Mouse (Mus musculus) limb, embryonic 14.5 days (tissue): ENCODE measurements at regions not wholly inside any gene's neighbourhood (a gene's known extent, or its start where the extent isn't known, plus 50 kb on each side); places are given as distances from the start of the nearest gene placed in this dataset.

Experiments used
- ATAC-seq: fragments of 200-750 bp; cut with Nextera tagmentation; 2 replicates; pipeline ENCODE4 v1.8.0; 2017; ENCODE audit warnings: low read depth, moderate number of reproducible peaks, moderate TSS enrichment; ENCODE audit not compliant: low FRiP score
- DNase-seq: peaks from one replicate; pipeline ENCODE4 v3.0.0-alpha.2; 2015; ENCODE audit warnings: low spot score
- H3K27ac ChIP-seq: fragments of 300-500 bp; sonication (generic); replicated peaks from 2 replicates; pipeline ENCODE4 v1.5.1; 2014; ENCODE audit warnings: low read depth, mild to moderate bottlenecking, low read length, moderate library complexity, mixed read lengths
- H3K27me3 ChIP-seq: fragments of 300-500 bp; sonication (generic); 2 replicates; pipeline ENCODE4 v1.6.1; 2014; ENCODE audit warnings: low read length, mixed read lengths; ENCODE audit not compliant: control insufficient read depth, insufficient read depth
- H3K36me3 ChIP-seq: fragments of 300-500 bp; sonication (generic); 2 replicates; pipeline ENCODE4 v1.6.1; 2014; ENCODE audit warnings: mild to moderate bottlenecking, low read length, moderate library complexity, mixed read lengths; ENCODE audit not compliant: control insufficient read depth, insufficient read depth
- H3K4me1 ChIP-seq: fragments of 300-500 bp; sonication (generic); 2 replicates; pipeline ENCODE4 v1.6.1; 2014; ENCODE audit warnings: antibody characterized with exemption, low read length, mixed read lengths; ENCODE audit not compliant: control insufficient read depth, insufficient read depth
- H3K4me2 ChIP-seq: fragments of 300-500 bp; sonication (generic); replicated peaks from 2 replicates; pipeline ENCODE4 v1.6.1; 2014; ENCODE audit warnings: low read depth, mild to moderate bottlenecking, low read length, moderate library complexity; ENCODE audit not compliant: severe bottlenecking
- H3K4me3 ChIP-seq: fragments of 300-500 bp; sonication (generic); replicated peaks from 2 replicates; pipeline ENCODE4 v1.5.1; 2014; ENCODE audit warnings: low read length
- H3K9ac ChIP-seq: fragments of 300-500 bp; sonication (generic); 2 replicates; pipeline ENCODE4 v1.6.1; 2014; ENCODE audit warnings: mild to moderate bottlenecking, low read depth, low read length, moderate library complexity; ENCODE audit not compliant: severe bottlenecking
- H3K9me3 ChIP-seq: fragments of 300-500 bp; sonication (generic); 2 replicates; pipeline ENCODE4 v1.6.1; 2016; ENCODE audit warnings: low read length; ENCODE audit not compliant: control insufficient read depth
- POLR2A ChIP-seq: fragments of 200-500 bp; IDR thresholded peaks from 2 replicates; pipeline ENCODE4 v1.8.0; 2012; ENCODE audit warnings: inconsistent platforms, mild to moderate bottlenecking, moderate library complexity, borderline replicate concordance; ENCODE audit not compliant: insufficient read depth, insufficient read length; ENCODE audit errors: extremely low read depth
- WGBS: fragments of 180-500 bp; shearing (Covaris S2); extraction: QIAGEN DNeasy Blood & Tissue Kit; methylation state at CpG from one replicate; pipeline ENCODE4 v1.1.7; 2014; 5-methylcytosine and 5-hydroxymethylcytosine counted together

- Histone ChIP-seq H3K27ac (peak overlapping the region; percentile 10; the same call in 1 of the 2 replicates), H3K9me3 (no peaks in the 10 kb centered on the region), H3K4me2 (no peak overlapping the region), H3K4me1 (peaks cover 13% of the 10 kb centered on the region; the same call in 1 of the 2 replicates), H3K9ac (no peak overlapping the region), H3K4me3 (no peak overlapping the region), H3K36me3 (no peaks in the 10 kb centered on the region), H3K27me3 (no peaks in the 10 kb centered on the region)
- no peak for TF ChIP-seq POLR2A
- 47% methylated on average over 10 of the region's 10 CpGs for WGBS
- DNase-seq, result peak; percentile 76
- peak; percentile 50 for ATAC-seq
Measured at GRCm38 (mm10) chr8:35974323-35975029, 208.9 kb downstream of the Gm19410 start.

GRCm38 (mm10) chr8:35979638-35980255 lies 214.2 kb downstream of the Gm19410 start:
- H3K27ac ChIP-seq, result no peak overlapping the region
- DNase-seq, result no peak
- no peak overlapping the region for H3K4me3 ChIP-seq
- H3K9ac ChIP-seq, result no peak overlapping the region
- H3K4me1 ChIP-seq, result peaks cover 2% of the 10 kb centered on the region; the same call in 1 of the 2 replicates
- H3K36me3 ChIP-seq, result no peaks in the 10 kb centered on the region
- no peak for TF ChIP-seq POLR2A
- no peak for ATAC-seq
- H3K27me3 ChIP-seq, result no peaks in the 10 kb centered on the region
- no peaks in the 10 kb centered on the region for H3K9me3 ChIP-seq
- no peak overlapping the region for H3K4me2 ChIP-seq
- 82% methylated on average over 9 of the region's 9 CpGs for WGBS

GRCm38 (mm10) chr8:35983083-35983482 lies 217.5 kb downstream of the Gm19410 start:
- H3K9me3 ChIP-seq, result no peaks in the 10 kb centered on the region
- no peak for TF ChIP-seq POLR2A
- H3K4me2 ChIP-seq, result no peak overlapping the region
- no peak overlapping the region for H3K27ac ChIP-seq
- 71% methylated on average over 2 of the region's 2 CpGs for WGBS
- DNase-seq (no peak), ATAC-seq (no peak)
- H3K36me3 ChIP-seq, result no peaks in the 10 kb centered on the region
- no peaks in the 10 kb centered on the region for H3K4me1 ChIP-seq
- H3K9ac ChIP-seq, result no peak overlapping the region
- H3K27me3 ChIP-seq, result no peaks in the 10 kb centered on the region
- H3K4me3 ChIP-seq, result no peak overlapping the region

GRCm38 (mm10) chr8:35985152-35985689 lies 219.6 kb downstream of the Gm19410 start:
- Histone ChIP-seq H3K36me3 (no peaks in the 10 kb centered on the region), H3K27me3 (no peaks in the 10 kb centered on the region), H3K9ac (no peak overlapping the region), H3K9me3 (no peaks in the 10 kb centered on the region), H3K4me1 (no peaks in the 10 kb centered on the region), H3K4me2 (no peak overlapping the region), H3K4me3 (no peak overlapping the region), H3K27ac (no peak overlapping the region)
- DNase-seq (peak; percentile 50), ATAC-seq (no peak)
- TF ChIP-seq POLR2A, result no peak
- WGBS, result 37% methylated on average over 5 of the region's 5 CpGs

- TF ChIP-seq POLR2A, result no peak
- no peak overlapping the region for H3K4me3 ChIP-seq
- no peaks in the 10 kb centered on the region for H3K36me3 ChIP-seq
- DNase-seq (no peak), ATAC-seq (no peak)
- H3K27ac ChIP-seq, result no peak overlapping the region
- H3K4me1 ChIP-seq, result no peaks in the 10 kb centered on the region
- H3K9ac ChIP-seq, result no peak overlapping the region
- H3K27me3 ChIP-seq, result no peaks in the 10 kb centered on the region
- H3K9me3 ChIP-seq, result no peaks in the 10 kb centered on the region
- WGBS, result 75% methylated on average over 5 of the region's 5 CpGs
- no peak overlapping the region for H3K4me2 ChIP-seq
Measured at GRCm38 (mm10) chr8:35987327-35987726, 221.7 kb downstream of the Gm19410 start.
